Mouse (Mus musculus): ENCODE measurements around the gene Kifc5b. TPM values are rescaled to one million over a fixed set of nuclear protein-coding genes. Genes with fewer than 3 reads are reported as not detected.
"Not testable (repeated sequence)": the region's sequence is repeated elsewhere in the genome, so short reads cannot be mapped to it uniquely, and the experiment has no call there.

The Kifc5b gene
- polyA plus RNA-seq, 1 experiment = 43.0 TPM

- TF ChIP-seq CTCF (IDR thresholded peaks at IDR 0.05; ENCODE audit: low read depth, low read length) = peak; percentile 41
- not testable (repeated sequence) for H3K27ac ChIP-seq (ENCODE audit: insufficient read depth, low read length); H3K27me3 ChIP-seq (ENCODE audit: control insufficient read depth, insufficient read depth, low read length, poor library complexity, severe bottlenecking); H3K4me3 ChIP-seq (ENCODE audit: low read depth, low read length); H3K4me1 ChIP-seq (ENCODE audit: control insufficient read depth, insufficient read depth, low read length); H3K9ac ChIP-seq (ENCODE audit: low read depth, poor library complexity, severe bottlenecking); H3K9me3 ChIP-seq (replicated peaks; ENCODE audit: control insufficient read depth, insufficient read depth, low read length, poor library complexity, severe bottlenecking)
- H3K36me3 ChIP-seq (ENCODE audit: control insufficient read depth, insufficient read depth, low read length, poor library complexity, severe bottlenecking) = peaks cover 29% of the 10 kb centered on the region
Observed at GRCm38 (mm10) chr17:26931795-26932194, 14.9 kb downstream of the Kifc5b start.

GRCm38 (mm10) chr17:26932839-26933398 lies 16.0 kb downstream of the Kifc5b start, which contains the start of gene Phf1:
Gene Phf1 (plus strand): TSS chr17:26933052.
- TF ChIP-seq EP300 (IDR thresholded peaks at IDR 0.05; ENCODE audit: insufficient read depth, low read depth, low read length) (no peak), CTCF (IDR thresholded peaks at IDR 0.05; ENCODE audit: low read depth, low read length) (no peak), POLR2A (IDR thresholded peaks at IDR 0.05; ENCODE audit: insufficient read depth, low read length) (no peak)
- Histone ChIP-seq H3K36me3 (ENCODE audit: control insufficient read depth, insufficient read depth, low read length, poor library complexity, severe bottlenecking) (peaks cover 28% of the 10 kb centered on the region), H3K4me3 (ENCODE audit: low read depth, low read length) (peak within 1 kb of the TSS; percentile 62), H3K4me1 (ENCODE audit: control insufficient read depth, insufficient read depth, low read length) (no peaks in the 10 kb centered on the region), H3K9ac (ENCODE audit: low read depth, poor library complexity, severe bottlenecking) (peak within 1 kb of the TSS; percentile 56), H3K27ac (ENCODE audit: insufficient read depth, low read length) (peak within 1 kb of the TSS; percentile 16; the same call in 1 of the 2 replicates), H3K9me3 (replicated peaks; ENCODE audit: control insufficient read depth, insufficient read depth, low read length, poor library complexity, severe bottlenecking) (no peaks in the 10 kb centered on the region), H3K27me3 (ENCODE audit: control insufficient read depth, insufficient read depth, low read length, poor library complexity, severe bottlenecking) (no peaks in the 10 kb centered on the region)

GRCm38 (mm10) chr17:26933419-26933818 lies 16.5 kb downstream of the Kifc5b start:
- H3K36me3 ChIP-seq (ENCODE audit: control insufficient read depth, insufficient read depth, low read length, poor library complexity, severe bottlenecking) = peaks cover 26% of the 10 kb centered on the region
- TF ChIP-seq EP300 (IDR thresholded peaks at IDR 0.05; ENCODE audit: insufficient read depth, low read depth, low read length) (no peak), POLR2A (IDR thresholded peaks at IDR 0.05; ENCODE audit: insufficient read depth, low read length) (no peak)
- H3K27ac ChIP-seq (ENCODE audit: insufficient read depth, low read length) = no peak overlapping the region

GRCm38 (mm10) chr17:26933885-26934827 lies 17.3 kb downstream of the Kifc5b start:
- no peak for TF ChIP-seq CTCF (IDR thresholded peaks at IDR 0.05; ENCODE audit: low read depth, low read length)
- no peak for TF ChIP-seq POLR2A (IDR thresholded peaks at IDR 0.05; ENCODE audit: insufficient read depth, low read length)
- TF ChIP-seq EP300 (IDR thresholded peaks at IDR 0.05; ENCODE audit: insufficient read depth, low read depth, low read length) = no peak
- Histone ChIP-seq H3K4me3 (ENCODE audit: low read depth, low read length) (no peak overlapping the region), H3K36me3 (ENCODE audit: control insufficient read depth, insufficient read depth, low read length, poor library complexity, severe bottlenecking) (peaks cover 20% of the 10 kb centered on the region), H3K27me3 (ENCODE audit: control insufficient read depth, insufficient read depth, low read length, poor library complexity, severe bottlenecking) (no peaks in the 10 kb centered on the region), H3K4me1 (ENCODE audit: control insufficient read depth, insufficient read depth, low read length) (no peaks in the 10 kb centered on the region), H3K27ac (ENCODE audit: insufficient read depth, low read length) (no peak overlapping the region), H3K9ac (ENCODE audit: low read depth, poor library complexity, severe bottlenecking) (no peak overlapping the region), H3K9me3 (replicated peaks; ENCODE audit: control insufficient read depth, insufficient read depth, low read length, poor library complexity, severe bottlenecking) (no peaks in the 10 kb centered on the region)

More at GRCm38 (mm10) chr17:26933419-26933818, 16.5 kb downstream of the Kifc5b start:
- no peaks in the 10 kb centered on the region for H3K4me1 ChIP-seq (ENCODE audit: control insufficient read depth, insufficient read depth, low read length)
- H3K9ac ChIP-seq (ENCODE audit: low read depth, poor library complexity, severe bottlenecking) = peak overlapping the region; percentile 56
- H3K27me3 ChIP-seq (ENCODE audit: control insufficient read depth, insufficient read depth, low read length, poor library complexity, severe bottlenecking) = no peaks in the 10 kb centered on the region
- H3K4me3 ChIP-seq (ENCODE audit: low read depth, low read length) = peak overlapping the region; percentile 62
- no peaks in the 10 kb centered on the region for H3K9me3 ChIP-seq (replicated peaks; ENCODE audit: control insufficient read depth, insufficient read depth, low read length, poor library complexity, severe bottlenecking)

GRCm38 (mm10) chr17:26935027-26935426 lies 18.1 kb downstream of the Kifc5b start:
- Histone ChIP-seq H3K4me3 (ENCODE audit: low read depth, low read length) (no peak overlapping the region), H3K9me3 (replicated peaks; ENCODE audit: control insufficient read depth, insufficient read depth, low read length, poor library complexity, severe bottlenecking) (no peaks in the 10 kb centered on the region), H3K4me1 (ENCODE audit: control insufficient read depth, insufficient read depth, low read length) (no peaks in the 10 kb centered on the region), H3K27ac (ENCODE audit: insufficient read depth, low read length) (no peak overlapping the region), H3K36me3 (ENCODE audit: control insufficient read depth, insufficient read depth, low read length, poor library complexity, severe bottlenecking) (peaks cover 15% of the 10 kb centered on the region), H3K27me3 (ENCODE audit: control insufficient read depth, insufficient read depth, low read length, poor library complexity, severe bottlenecking) (no peaks in the 10 kb centered on the region), H3K9ac (ENCODE audit: low read depth, poor library complexity, severe bottlenecking) (no peak overlapping the region)
- TF ChIP-seq EP300 (IDR thresholded peaks at IDR 0.05; ENCODE audit: insufficient read depth, low read depth, low read length) (no peak), POLR2A (IDR thresholded peaks at IDR 0.05; ENCODE audit: insufficient read depth, low read length) (no peak), CTCF (IDR thresholded peaks at IDR 0.05; ENCODE audit: low read depth, low read length) (no peak)

- no peak for TF ChIP-seq EP300 (IDR thresholded peaks at IDR 0.05; ENCODE audit: insufficient read depth, low read depth, low read length)
- no peak for TF ChIP-seq POLR2A (IDR thresholded peaks at IDR 0.05; ENCODE audit: insufficient read depth, low read length)
- TF ChIP-seq CTCF (IDR thresholded peaks at IDR 0.05; ENCODE audit: low read depth, low read length) = no peak
- Histone ChIP-seq H3K9ac (ENCODE audit: low read depth, poor library complexity, severe bottlenecking) (no peak overlapping the region), H3K4me1 (ENCODE audit: control insufficient read depth, insufficient read depth, low read length) (no peaks in the 10 kb centered on the region), H3K27me3 (ENCODE audit: control insufficient read depth, insufficient read depth, low read length, poor library complexity, severe bottlenecking) (no peaks in the 10 kb centered on the region), H3K36me3 (ENCODE audit: control insufficient read depth, insufficient read depth, low read length, poor library complexity, severe bottlenecking) (peaks cover 12% of the 10 kb centered on the region; the same call in 1 of the 2 replicates), H3K9me3 (replicated peaks; ENCODE audit: control insufficient read depth, insufficient read depth, low read length, poor library complexity, severe bottlenecking) (no peaks in the 10 kb centered on the region), H3K27ac (ENCODE audit: insufficient read depth, low read length) (no peak overlapping the region), H3K4me3 (ENCODE audit: low read depth, low read length) (no peak overlapping the region)
Observed at GRCm38 (mm10) chr17:26936453-26936852, 19.6 kb downstream of the Kifc5b start.

All from ES-Bruce4 (cell line).